Mouse (Mus musculus) ES-E14 (cell line): ENCODE data around the gene Bpifb1.

Source experiments
- HCFC1 ChIP-seq: IDR thresholded peaks from 2 replicates; pipeline ENCODE4 v1.6.1; 2012; ENCODE audit warnings: low read length, inconsistent platforms, borderline replicate concordance; ENCODE audit not compliant: insufficient read depth
- ZNF384 ChIP-seq: IDR thresholded peaks from 2 replicates; pipeline ENCODE4 v1.6.1; 2012; ENCODE audit warnings: low read depth, low read length, inconsistent platforms

GRCm38 (mm10) chr2:154240771-154241170, 50.2 kb downstream of the Bpifb1 start:
- TF ChIP-seq ZNF384 (no peak), HCFC1 (no peak)
